Mouse (Mus musculus): ENCODE data around the gene Map2k1. TPM values are rescaled to one million over a fixed set of nuclear protein-coding genes. Genes with fewer than 3 reads are reported as not detected.

Gene Map2k1
- total RNA-seq, 2 experiments from 2014 or later, result 65.1 to 65.5 TPM

DNA sequence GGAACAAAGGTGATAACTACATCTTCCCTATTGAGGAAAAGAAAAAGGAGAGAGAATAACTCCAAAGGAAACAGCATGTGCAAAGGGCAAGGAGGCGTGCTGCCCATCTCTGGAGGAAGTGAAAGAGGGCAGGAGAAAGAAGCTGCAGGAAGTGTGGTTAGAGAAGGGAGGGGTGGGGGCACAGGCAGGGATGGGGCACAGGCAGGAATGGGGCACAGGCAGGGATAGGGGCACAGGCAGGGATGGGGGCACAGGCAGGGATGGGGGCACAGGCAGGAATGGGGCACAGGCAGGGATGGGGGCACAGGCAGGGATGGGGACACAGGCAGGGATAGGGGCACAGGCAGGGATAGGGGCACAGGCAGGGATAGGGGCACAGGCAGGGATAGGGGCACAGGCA, 4.1 kb downstream of the Map2k1 start:
- no peak for DNase-seq

DNA sequence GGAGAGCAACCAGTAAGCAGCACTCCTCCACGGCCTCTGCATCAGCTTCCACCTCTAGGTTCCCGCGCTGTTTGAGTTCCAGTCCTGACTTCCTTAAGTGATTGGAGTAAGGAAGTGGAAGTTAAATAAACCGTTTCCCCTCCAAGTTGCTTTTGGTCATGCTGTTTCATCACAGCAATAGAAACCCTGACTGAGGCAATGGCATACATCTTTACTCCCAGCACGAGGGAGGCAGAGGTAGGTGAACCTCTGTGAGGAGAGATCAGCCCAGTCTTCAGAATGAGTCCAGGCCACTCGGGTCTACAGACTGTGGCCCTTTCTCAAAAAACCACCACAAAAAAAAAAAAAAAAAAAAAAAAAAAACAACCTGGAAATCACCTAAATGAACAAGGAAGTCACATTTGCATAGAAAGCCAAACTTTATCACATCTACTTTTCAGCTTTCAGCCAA, 11.0 kb downstream of the Map2k1 start:
- DNase-seq, result no peak

DNA sequence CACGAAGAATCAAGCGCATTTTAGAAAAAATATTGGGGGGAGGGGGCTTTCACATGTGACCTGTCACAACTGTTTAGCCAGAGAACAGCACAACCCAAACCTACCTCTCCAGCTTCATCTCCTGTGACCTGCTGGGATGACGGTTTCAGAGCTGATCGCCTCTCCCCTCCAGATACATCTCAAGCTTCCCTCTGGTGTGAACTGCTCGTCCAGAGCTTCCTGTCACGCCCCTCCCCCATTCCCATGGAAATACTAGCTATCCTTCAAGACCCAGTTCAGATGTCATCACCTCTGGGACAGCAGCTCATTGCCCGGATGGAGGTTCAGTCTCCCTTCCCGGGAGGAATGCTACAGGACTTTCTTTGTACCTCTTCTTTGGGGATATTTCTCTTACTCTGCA, 12.8 kb downstream of the Map2k1 start:
- peak; percentile 43 for DNase-seq

DNA sequence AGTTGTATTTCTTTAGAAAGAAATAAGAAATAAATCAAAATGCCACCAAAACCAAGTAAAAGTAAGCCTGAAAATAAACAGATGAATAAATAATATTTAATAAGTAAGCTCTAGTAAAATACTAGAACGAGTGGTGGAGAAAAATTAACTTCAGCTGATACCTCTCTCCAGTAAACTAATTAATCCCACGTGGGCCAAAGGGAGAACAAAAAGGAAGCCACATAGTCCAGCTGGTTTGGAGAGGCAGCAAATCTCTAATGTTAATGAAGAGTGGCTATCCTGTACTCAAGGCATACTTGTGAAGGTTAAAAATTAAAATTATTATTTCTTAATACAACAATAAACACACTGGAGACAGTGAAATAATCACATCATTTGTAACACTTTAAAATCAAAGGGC, 13.3 kb downstream of the Map2k1 start:
- DNase-seq, result no peak

DNA sequence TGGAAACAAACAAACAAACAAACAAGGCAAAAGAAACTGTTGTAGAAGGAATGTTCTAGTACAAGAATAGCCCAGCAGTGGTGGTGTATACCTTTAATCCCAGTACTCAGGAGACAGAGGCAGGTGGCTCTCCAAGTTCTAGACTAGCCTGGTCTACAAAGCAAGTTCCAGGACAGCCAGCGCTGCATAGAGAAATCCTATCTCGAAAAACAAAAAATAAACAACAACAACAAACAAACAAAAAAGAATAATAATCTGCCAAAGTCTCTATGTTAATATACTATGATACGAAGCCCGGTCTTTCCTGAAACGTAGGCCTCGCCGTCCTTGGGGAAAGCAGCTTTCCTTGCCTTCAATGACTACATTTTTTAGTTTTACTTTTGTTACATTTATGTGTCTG, 17.4 kb downstream of the Map2k1 start:
- no peak for DNase-seq

DNA sequence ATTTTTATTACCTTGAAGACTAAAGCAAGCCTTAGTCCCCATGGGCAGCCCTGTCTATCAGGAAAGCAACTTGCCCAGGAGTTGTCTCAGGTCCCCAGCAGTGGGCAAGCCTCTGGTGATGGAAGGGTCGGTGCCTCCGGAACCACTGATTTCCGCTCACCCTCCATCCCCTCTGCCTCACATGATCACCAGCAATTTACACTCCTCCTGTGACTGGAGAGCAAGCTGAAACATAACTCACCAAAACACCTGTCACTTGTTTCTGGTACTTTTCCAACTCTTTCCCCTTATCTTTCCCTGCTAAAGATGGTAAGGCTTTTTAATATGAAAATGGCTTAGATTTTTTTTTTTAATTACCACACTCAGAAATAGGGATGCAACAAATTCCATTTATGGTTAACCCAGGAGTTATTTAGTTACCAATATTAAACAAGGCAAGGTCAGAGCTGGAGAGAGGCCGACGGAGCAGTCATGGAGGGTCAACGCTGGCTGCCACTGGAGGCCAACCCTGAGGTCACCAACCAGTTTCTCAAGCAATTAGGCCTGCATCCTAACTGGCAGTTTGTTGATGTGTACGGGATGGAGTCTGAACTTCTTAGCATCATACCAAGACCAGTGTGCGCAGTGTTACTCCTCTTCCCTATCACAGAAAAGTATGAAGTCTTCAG, 18.5 kb downstream of the Map2k1 start, which contains the start of gene Uchl4:
TSS of gene Uchl4 (plus strand) at position 434 of the 668 bp plus-strand sequence.
- DNase-seq, result no peak

DNA sequence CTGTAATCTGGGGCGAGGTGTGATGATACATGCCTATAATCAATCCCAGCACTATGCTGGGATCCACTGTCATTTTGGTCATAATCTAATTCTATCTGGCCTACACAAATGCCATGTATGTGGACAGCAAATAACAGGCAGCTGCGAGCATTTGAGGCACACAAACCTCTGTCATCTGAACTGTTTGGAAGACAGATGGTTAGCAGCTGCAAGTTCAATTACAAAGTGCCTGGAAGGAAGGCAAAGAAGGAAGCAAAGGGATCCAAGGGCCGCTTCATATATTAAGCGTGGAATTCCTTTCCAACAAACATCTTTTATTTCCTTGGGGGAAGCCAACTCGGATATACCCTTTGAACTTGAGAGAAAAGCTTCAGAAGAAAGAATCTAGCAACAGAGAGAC, 19.8 kb downstream of the Map2k1 start:
- DNase-seq, result peak; percentile 18

DNA sequence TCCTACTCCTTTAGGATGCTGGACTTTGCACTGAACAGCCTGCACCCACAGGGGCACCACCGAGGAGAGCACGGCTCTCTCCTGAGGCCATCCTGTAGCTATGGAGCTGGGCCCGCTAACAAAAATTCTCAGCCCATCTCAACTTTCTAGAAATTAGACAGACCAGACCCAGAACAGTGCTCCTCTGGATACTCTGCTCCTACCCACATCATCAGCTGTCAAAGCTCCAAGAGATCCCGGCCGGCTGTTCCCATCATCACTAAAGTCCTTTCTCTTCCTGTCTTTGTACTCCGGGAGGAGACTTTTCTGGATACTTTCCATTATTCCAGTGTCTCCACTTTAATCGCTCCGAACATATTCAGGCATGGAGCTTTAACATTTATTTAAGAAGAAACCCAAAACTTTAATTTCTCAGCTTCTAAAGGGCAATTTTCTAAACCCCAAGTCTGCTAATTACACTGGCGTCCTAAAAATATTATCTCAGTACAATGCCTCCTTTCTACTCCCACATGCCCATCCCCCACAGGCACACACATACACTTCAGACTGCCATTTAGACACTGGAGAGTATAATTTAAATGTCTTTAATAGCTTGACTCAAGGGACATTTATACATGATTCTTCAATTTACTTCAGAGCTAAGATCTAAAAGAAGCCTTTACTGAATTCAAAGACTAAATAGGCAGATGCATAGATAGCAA, 21.0 kb downstream of the Map2k1 start:
- DNase-seq, result peak; percentile 59

DNA sequence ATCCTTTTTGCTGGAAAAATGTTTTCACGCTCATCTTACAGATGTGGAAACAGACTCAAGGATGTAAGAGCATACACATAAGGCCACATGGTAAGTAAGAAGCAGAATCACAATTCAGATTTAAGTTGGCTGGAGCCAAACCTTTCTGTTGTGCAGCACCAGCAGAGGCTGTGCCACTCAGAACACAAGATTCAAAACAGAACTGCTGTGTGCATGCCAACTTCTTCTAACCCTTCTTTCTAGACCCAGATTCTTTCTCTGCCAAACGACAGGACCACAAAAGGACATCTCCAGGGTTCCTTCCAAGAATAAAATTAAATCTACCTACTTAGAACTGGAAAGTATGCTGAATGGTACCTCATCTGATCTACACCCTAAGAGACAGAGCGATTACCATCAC, 21.8 kb downstream of the Map2k1 start:
- no peak for DNase-seq

DNA sequence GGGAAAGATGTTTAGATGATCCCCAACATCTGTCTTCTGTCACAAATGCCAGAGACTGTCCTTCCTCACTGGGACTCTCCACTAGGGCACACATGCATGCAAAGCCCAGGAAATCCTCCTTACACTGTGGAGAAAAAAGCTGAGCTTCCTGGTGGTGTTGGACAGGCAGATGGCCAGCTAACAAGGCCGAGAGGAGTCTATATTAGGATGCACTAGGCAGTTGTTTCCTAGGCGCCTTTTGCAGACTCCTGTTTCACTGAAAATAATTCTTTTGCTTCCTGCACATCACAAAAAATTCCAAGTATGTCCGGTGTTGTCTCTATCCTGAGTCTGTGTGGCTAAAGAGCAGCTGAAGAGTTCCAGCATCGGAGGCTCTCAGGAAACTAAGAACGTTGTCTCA, 22.3 kb downstream of the Map2k1 start:
- DNase-seq, result peak; percentile 25

DNA sequence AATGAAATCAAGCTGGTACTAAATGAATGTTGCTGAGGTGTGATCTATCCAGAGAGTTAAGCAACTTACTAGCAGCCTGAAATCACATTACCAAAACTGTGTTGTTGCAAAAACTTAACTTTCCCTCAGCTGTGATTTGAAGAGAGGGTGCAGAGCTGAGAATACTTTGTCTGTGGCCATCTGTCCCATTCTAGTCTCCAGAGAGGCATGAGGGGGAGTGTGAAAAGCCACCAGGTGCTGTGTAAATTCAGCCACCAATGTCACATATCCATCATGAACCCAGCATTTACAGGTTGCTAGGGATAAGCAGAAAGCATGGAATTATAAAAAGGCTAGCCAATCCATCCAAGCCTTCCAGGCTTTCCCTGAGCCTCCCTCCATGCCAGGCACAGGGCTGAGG, 24.5 kb downstream of the Map2k1 start:
- DNase-seq, result no peak

DNA sequence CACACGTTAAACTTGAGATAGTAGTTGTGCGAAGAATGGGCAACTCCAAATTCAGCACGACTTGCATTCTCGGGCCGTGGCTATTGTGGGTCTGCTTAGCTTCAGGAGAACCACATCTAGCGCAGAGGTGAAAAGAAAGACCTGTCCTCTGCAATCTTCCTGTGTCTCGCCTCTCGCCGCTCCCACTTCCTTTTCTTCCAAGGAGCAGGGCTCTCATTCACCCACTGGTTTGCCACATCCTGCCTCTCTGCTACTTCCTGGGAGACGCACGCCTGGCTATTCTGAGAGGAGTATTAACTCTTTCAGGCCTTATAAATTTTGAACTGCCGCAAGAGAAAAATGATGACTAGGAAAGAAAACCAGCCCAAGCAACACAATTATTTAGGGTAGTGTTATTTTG, 25.7 kb downstream of the Map2k1 start:
- DNase-seq, result no peak

DNA sequence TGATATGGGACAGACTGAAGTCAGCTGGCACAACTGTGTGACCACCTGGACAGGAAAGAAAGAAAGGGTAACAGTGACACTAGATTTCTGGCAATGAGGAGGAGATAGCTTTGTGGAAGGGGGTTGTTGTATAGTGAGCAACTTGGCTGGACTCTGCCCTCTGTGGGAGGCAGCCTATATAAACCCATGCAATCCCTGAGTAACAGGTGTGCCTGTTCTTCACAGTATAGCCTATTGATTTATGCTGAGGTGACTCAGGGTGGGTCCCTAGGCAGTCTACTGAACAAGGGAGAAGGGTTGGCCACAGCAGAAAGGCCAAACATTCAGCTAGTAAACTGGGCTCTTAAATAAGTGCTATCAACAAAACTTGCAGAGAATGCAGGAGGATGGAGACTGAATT, 27.6 kb downstream of the Map2k1 start:
- DNase-seq, result no peak

DNA sequence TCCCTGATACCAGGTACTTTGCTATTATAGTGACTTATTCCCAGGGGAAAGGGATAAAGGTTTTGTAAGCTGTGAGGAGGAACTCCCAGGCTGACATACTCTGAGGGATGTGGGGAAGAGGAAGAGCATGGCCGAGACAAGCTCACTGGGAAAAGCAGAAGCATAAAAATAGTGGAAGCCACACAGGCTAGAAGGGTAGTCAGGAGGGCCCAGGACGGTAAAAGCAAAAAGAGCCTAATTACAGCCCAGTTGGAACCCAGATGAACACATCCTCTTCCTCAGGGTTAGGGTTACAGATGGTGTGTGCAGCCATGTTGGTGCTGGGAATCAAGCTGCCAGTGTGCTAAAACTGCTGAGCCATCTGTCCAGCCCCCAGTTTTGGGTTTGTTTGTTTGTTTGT, 31.3 kb downstream of the Map2k1 start:
- DNase-seq, result no peak

DNA sequence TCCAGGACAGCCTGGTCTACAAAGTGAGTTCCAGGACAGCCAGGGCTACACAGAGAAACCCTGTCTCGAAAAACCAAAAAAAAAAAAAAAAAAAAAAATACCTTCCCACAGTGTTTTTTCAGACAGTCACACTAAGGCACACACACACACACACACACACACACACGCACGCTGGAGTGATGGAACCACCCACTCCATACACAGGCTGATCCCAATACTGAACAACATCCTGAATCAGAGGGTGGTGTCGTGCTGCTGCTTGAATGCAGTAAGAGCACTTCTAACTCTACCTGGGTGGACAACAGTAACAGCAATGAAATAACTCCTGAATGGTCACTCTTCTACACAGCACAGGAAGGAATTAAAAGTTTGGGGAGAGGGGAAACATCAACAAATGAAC, 32.0 kb downstream of the Map2k1 start:
- DNase-seq, result no peak

DNA sequence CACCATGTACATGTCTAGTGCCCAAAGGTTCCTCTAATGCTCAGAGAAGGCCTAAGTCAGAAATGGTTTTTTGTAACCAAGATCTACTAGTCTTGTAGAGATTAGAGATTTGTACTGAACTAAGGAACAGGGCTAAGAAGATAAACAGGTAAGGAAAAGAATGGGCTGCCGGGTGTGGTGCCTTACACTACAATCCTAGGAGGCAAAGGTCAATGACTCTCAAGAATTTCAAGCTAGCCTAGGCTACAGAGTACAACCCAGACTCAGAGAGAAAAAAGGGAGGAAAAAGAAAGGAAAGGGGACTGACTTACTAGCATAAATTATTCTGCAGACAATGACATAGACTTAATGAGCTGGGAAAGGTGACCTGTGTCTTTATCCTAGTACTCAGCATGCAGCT, 32.8 kb downstream of the Map2k1 start:
- DNase-seq, result no peak

DNA sequence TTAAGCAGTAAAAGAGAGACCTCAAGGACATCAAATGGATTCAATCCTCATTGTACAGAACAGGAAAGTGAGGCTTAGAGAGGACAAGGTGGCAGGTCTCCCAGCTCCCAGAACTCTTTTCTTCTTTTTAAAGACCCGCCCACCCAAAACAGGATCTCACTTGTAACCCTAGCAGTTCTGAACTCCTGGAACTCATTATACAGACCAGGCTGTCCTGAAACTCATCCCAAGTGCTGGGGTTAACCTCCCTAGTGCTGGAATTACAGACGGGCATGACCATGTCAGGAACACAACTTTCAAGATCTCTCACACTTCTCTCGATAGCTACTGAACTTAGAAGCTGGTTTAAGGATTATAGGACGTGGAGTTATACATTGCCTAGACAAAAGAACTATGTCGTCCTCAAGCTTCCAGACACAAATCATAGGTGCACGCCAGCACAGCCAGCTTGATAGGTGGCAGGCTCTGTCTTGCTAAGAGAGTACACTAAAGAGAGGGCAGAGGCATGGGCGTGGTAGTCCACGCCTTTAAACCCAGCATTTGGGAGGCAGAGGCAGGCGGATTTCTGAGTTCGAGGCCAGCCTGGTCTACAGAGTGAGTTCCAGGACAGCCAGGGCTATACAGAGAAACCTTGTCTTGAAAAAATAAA, 33.5 kb downstream of the Map2k1 start:
- DNase-seq, result no peak

DNA sequence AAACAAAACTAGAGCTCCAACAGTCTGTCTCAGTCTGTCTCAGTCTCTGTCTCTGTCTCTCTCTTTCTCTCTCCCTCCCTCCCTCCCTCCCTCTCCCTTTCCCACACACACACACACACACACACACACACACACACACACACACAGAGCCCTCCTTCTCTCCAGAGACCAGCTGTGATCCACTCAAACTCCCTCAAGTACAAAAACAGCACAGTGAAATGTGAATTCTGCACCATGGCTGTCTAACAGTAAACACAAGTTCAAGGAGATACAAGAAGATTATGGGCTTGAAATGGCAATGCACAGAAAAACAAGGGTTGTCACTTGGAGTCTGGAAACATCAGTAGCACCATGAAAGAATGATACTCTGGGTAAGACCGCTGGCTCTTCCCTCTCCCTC, 34.1 kb downstream of the Map2k1 start:
- no peak for DNase-seq

DNA sequence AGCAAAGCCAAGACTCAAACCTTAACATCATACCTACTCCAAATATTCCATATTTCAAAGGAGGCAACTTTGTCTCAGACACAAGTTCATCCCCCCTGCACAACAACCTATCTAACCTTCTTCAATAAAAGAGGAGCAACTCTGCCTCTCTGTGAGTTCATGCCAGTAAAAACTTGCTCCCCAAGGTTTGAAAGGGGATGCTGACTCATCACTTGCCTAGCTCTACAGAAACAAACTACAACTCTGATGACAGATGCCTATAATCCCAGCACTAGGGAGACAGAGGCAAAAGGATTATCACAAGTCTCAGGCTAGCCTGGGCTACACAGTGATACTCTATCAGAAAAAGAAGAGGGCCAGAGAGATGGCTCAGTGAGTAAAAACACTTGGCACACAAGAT, 35.5 kb downstream of the Map2k1 start:
- no peak for DNase-seq

DNA sequence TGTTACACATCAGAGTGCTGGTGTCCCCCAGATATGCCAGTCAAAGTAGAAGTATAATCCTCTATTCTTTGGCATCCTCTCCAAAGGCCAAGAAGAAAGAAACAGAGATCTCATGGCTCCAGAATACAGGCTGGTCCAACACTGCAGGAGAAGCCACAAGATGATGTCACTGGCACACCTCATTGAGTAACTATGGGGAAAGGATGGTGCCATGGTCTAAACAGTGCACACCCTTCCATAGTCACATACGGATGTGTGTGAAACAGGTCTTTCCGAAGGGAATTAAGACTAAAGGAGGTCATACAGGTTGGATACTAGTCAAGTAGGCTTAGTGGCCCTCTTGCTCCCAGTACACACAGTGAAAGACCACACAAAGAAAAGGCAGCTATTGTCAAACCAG, 36.8 kb downstream of the Map2k1 start:
- no peak for DNase-seq

DNA sequence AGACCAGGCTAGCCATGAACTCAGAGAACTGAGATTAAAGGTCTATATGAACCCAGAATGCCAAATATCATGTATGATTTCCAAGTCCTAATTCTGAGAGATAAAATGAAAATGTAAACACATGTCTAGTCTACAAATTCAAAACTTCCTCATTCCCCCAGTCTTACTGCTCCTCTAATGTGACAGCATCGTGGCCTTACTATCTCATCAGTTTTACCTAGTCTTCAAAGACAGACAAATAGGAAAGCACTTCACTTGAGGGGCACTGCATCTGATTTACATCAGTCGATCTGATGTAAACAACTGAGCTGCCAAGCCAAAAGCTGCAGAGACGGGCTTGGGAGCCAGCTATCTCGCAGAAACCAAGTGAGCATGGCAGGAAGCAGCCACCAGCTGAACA, 37.3 kb downstream of the Map2k1 start:
- no peak for DNase-seq

DNA sequence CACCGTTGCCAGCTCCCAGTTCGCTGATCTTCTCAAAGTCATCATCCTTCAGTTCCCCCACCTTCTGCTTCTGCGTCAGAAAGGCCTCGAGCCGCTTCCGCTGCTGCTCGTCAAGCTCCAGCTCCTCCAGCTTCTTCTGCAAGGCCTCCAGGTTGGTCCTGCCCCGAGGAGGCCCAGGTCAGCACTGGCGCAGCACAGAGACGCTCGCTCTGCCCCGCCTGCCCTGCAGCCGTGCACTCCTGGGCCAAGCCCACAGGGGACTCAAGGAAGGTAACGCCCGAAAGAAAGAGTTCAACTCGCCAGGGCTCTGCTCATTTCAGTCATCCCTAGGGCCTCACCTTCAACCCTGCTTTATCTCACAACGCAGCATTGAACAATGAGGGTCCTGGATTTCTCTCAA, 39.0 kb downstream of the Map2k1 start:
- no peak for DNase-seq

DNA sequence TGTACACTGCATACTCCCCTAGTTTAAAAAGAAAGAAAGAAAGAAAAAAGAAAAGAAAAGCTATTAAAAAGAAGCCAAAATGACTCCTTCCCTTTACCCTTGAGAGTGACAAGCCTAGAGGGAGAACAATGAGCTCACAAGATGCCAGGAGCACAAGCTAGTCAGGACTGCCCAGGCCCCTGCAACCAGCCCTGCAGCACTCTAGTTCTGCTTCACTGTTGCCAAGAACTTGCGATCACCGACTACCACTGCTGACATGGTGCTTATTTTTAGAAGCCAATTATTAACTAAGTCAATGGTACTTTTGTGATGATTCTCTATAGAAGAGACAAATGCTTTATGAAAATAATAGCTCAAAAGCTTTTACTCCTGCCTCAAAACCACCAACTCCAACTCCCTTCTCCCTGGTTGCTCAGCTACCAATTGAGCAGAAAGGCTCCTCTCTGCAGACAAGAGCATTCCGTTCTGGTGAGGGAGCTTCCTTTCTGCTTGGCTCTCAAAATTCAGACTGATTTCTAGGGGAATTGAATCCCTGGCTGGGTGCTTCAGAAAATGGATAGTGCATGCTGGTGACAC, 45.8 kb downstream of the Map2k1 start:
- peak; percentile 30 for DNase-seq

DNA sequence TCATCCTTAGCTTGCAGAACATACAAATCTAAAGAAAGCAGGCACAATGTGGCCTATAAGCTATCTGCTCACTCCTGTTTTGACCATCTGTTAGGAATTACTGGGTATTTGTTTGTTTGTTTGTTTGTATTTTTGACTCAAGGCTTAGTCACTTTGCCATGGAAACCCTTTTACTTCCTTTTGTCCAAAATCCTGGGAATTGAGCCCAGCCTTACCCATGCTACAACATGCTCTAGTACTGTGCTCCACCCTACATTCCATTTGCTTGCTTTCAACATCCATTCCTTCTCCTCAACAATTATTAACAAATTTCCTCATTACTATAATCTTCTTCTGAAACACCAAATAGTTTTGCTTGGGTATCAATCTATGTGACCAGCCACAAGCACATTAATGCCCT, 50.6 kb downstream of the Map2k1 start:
- no peak for DNase-seq

Measured in heart, postnatal 4 days (tissue).